Mouse (Mus musculus) forebrain, embryonic 10.5 days (tissue): Measurements from ENCODE around the gene Pbxip1. TPM values are rescaled to one million over a fixed set of nuclear protein-coding genes. Genes with fewer than 3 reads are reported as not detected.

Experiments
- DNase-seq: peaks from one replicate; pipeline ENCODE4 v3.0.0-alpha.2; 2017; ENCODE audit warnings: low spot score; ENCODE audit errors: extremely low spot score
- H3K27ac ChIP-seq: fragments of 300-500 bp; sonication (generic); 2 replicates; pipeline ENCODE4 v1.5.1; 2016; ENCODE audit warnings: mild to moderate bottlenecking
- H3K27me3 ChIP-seq: fragments of 300-500 bp; sonication (generic); 2 replicates; pipeline ENCODE4 v1.6.1; 2016; ENCODE audit warnings: mild to moderate bottlenecking; ENCODE audit not compliant: poor library complexity, severe bottlenecking
- H3K36me3 ChIP-seq: fragments of 300-500 bp; sonication (generic); replicated peaks from 2 replicates; pipeline ENCODE4 v1.6.1; 2016; ENCODE audit warnings: mild to moderate bottlenecking, moderate library complexity
- H3K4me1 ChIP-seq: fragments of 300-500 bp; sonication (generic); 2 replicates; pipeline ENCODE4 v1.6.1; 2016
- H3K4me3 ChIP-seq: fragments of 300-500 bp; sonication (generic); 2 replicates; pipeline ENCODE4 v1.5.1; 2016; ENCODE audit warnings: mild to moderate bottlenecking, moderate library complexity
- H3K9me3 ChIP-seq: fragments of 300-500 bp; sonication (generic); 2 replicates; pipeline ENCODE4 v1.6.1; 2016; ENCODE audit warnings: mild to moderate bottlenecking, moderate library complexity
- WGBS: fragments of 180-500 bp; shearing (Covaris S2); methylation state at CpG from one replicate; pipeline ENCODE4 v1.1.7; 2016; 5-methylcytosine and 5-hydroxymethylcytosine counted together
- polyA plus RNA-seq: library from polyadenylated mRNA; unstranded; fragments of >200 nt; fragmentation: Nextera tagmentation; extraction: Ambion mirVana; gene quantifications from 2 replicates; pipeline ENCODE4 v1.2.1, GENCODE M21; 2016

The Pbxip1 gene
- polyA plus RNA-seq, 1 experiment from 2014 or later, result 16.4 TPM

DNA sequence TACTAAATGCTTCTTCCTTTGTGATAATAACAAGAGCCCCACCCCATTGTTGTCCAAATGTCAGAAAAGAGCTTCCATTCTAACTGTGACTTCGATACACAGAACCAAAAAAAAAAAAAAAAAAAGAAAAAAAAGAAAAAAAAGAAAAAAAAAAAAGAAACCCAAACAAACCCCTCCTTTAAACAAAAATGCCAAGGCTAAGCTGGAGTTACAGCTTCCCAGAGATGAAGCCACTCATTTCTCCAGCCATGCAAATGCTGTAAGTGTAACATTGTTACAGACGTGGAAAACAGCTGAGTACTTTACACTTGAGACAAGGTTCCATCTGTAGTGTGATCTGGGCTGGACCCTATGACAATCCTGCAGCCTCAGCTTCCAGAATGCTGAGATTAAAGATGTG is 19.4 kb upstream of the Pbxip1 start:
- no peaks in the 10 kb centered on the region for H3K27me3 ChIP-seq
- WGBS, result 37% methylated on average over 2 of the region's 2 CpGs
- peaks cover 48% of the 10 kb centered on the region for H3K4me1 ChIP-seq
- H3K36me3 ChIP-seq, result peaks cover 41% of the 10 kb centered on the region
- H3K9me3 ChIP-seq, result no peaks in the 10 kb centered on the region
- peak overlapping the region; percentile 93 for H3K27ac ChIP-seq
- peak overlapping the region; percentile 71 for H3K4me3 ChIP-seq
- DNase-seq, result no peak

GRCm38 (mm10) chr3:89417840-89418169 is 18.7 kb upstream of the Pbxip1 start:
- Histone ChIP-seq H3K4me1 (peaks cover 52% of the 10 kb centered on the region), H3K9me3 (no peaks in the 10 kb centered on the region), H3K4me3 (peak overlapping the region; percentile 71), H3K27ac (peak overlapping the region; percentile 93), H3K27me3 (no peaks in the 10 kb centered on the region), H3K36me3 (peaks cover 40% of the 10 kb centered on the region)
- DNase-seq, result no peak
- WGBS, result under 1% methylated on average over 20 of the region's 20 CpGs

- Histone ChIP-seq H3K36me3 (peaks cover 40% of the 10 kb centered on the region), H3K27me3 (no peaks in the 10 kb centered on the region), H3K27ac (peak within 1 kb of the TSS; percentile 93), H3K4me3 (peak within 1 kb of the TSS; percentile 71), H3K4me1 (peaks cover 57% of the 10 kb centered on the region), H3K9me3 (no peaks in the 10 kb centered on the region)
- peak; percentile 97 for DNase-seq
- WGBS, result under 1% methylated on average over 39 of the region's 39 CpGs
Observed at GRCm38 (mm10) chr3:89418170-89418860, 18.2 kb upstream of the Pbxip1 start, which contains the start of the genes Cks1b and Shc1. Cks1b (minus strand) TSS chr3:89418383. Shc1 (plus strand) TSS chr3:89418443.

GRCm38 (mm10) chr3:89418861-89419250 is 17.6 kb upstream of the Pbxip1 start:
- Histone ChIP-seq H3K4me3 (peak overlapping the region; percentile 71), H3K27ac (peak overlapping the region; percentile 93), H3K4me1 (peaks cover 61% of the 10 kb centered on the region), H3K9me3 (no peaks in the 10 kb centered on the region), H3K36me3 (peaks cover 41% of the 10 kb centered on the region), H3K27me3 (no peaks in the 10 kb centered on the region)
- peak; percentile 85 for DNase-seq
- WGBS, result under 1% methylated on average over 16 of the region's 16 CpGs

DNA sequence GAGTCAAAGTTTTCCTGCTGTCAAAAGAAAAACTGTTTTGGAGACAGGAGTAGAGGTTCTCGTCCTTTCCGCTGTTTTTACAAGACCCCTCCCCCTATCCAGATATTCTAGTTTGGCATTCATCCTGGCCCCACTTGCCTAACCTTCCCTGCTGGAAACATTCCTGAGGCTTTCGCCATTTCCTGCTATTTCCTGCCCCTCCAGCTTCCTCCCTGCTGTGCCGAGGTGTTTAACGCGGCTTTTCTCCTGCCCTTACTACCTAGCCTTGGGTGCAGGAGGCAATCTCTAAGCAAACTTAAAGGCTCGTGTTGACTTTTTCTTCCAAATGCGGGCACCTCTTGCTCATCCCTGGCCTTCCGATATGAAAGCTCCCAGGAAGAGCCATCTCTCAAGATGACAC is 16.9 kb upstream of the Pbxip1 start:
- peaks cover 61% of the 10 kb centered on the region for H3K4me1 ChIP-seq
- peak overlapping the region; percentile 93 for H3K27ac ChIP-seq

DNA sequence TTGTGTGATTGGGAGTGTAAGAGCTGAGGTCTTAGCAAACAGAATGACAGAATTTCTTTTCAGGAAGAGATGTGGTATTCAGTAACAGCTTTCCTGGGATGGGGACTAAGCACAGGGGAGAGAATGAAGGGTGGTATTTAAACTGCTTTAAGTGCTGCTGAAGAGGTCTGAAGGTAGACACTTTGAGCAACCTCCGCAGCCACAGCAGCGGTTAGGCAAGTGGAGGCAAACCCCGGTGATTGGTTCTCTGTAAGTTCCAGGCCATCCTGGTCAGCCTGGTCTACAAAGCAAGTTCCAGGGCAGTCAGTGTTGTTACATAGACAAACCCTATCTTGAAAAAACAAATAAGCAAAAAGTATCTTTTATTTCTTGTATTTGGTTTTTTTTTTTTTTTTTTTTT is 16.5 kb upstream of the Pbxip1 start:
- H3K27me3 ChIP-seq, result no peaks in the 10 kb centered on the region

More for the DNA sequence above, 16.9 kb upstream of the Pbxip1 start:
- Histone ChIP-seq H3K27me3 (no peaks in the 10 kb centered on the region), H3K9me3 (no peaks in the 10 kb centered on the region), H3K4me3 (peak overlapping the region; percentile 71), H3K36me3 (peaks cover 41% of the 10 kb centered on the region)
- 4% methylated on average over 9 of the region's 9 CpGs for WGBS
- peak; percentile 27 for DNase-seq

DNA sequence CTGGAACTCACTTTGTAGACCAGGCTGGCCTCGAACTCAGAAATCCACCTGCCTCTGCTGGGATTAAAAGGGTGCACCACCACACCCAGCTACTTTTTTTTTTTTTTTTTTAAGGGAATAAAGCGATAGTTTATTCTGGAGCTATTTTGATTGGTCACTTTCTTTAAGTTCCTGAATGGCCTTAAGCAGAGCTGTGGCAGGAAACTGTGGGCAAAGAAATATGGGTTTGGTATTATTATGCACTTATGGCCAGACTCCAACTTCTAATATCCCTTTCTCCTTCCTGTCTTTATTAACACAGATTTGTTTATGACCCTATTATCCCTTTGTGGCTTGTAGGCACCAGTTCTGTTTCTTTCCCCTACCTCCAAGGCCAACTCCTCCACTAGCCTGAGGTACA is 16.1 kb upstream of the Pbxip1 start:
- Histone ChIP-seq H3K4me1 (peaks cover 61% of the 10 kb centered on the region), H3K9me3 (no peaks in the 10 kb centered on the region), H3K27ac (peak overlapping the region; percentile 86), H3K4me3 (peak overlapping the region; percentile 52), H3K27me3 (no peaks in the 10 kb centered on the region), H3K36me3 (peaks cover 40% of the 10 kb centered on the region)
- no peak for DNase-seq
- WGBS, result 61% methylated on average over 2 of the region's 2 CpGs

More for the DNA sequence above, 16.5 kb upstream of the Pbxip1 start:
- DNase-seq, result no peak
- peaks cover 41% of the 10 kb centered on the region for H3K36me3 ChIP-seq
- H3K27ac ChIP-seq, result peak overlapping the region; percentile 93
- peaks cover 61% of the 10 kb centered on the region for H3K4me1 ChIP-seq
- 31% methylated on average over 3 of the region's 3 CpGs for WGBS
- no peaks in the 10 kb centered on the region for H3K9me3 ChIP-seq
- peak overlapping the region; percentile 71 for H3K4me3 ChIP-seq

- H3K4me1 ChIP-seq, result peaks cover 59% of the 10 kb centered on the region
- peaks cover 38% of the 10 kb centered on the region for H3K36me3 ChIP-seq
- whole genome bisulfite sequencing, result 2% methylated on average over 11 of the region's 11 CpGs
- peak; percentile 73 for DNase-seq
- no peaks in the 10 kb centered on the region for H3K27me3 ChIP-seq
- peak overlapping the region; percentile 86 for H3K27ac ChIP-seq
- peak overlapping the region; percentile 52 for H3K4me3 ChIP-seq
- no peaks in the 10 kb centered on the region for H3K9me3 ChIP-seq
Observed at GRCm38 (mm10) chr3:89421002-89421774, 15.3 kb upstream of the Pbxip1 start.

DNA sequence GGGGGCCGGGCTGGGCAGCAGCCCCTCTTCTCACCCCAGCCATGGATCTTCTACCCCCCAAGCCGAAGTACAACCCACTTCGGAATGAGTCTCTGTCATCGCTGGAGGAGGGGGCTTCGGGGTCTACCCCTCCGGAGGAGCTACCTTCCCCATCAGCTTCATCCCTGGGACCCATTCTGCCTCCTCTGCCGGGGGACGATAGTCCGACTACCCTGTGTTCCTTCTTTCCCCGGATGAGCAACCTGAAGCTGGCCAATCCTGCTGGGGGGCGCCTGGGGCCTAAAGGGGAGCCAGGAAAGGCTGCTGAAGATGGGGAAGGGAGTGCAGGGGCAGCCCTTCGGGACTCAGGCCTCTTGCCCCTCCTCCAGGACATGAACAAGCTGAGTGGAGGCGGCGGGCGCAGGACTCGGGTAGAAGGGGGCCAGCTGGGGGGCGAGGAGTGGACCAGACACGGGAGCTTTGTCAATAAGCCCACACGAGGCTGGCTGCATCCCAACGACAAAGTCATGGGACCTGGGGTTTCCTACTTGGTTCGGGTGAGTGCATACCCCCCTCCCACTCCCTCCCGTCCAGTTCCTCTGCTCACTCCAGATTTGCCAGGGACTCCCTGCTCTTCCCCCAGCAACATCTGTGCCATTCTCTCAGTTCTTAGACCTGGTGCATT is 14.6 kb upstream of the Pbxip1 start:
- WGBS, result 5% methylated on average over 22 of the region's 22 CpGs
- Histone ChIP-seq H3K27me3 (no peaks in the 10 kb centered on the region), H3K27ac (peak overlapping the region; percentile 86), H3K4me1 (peaks cover 52% of the 10 kb centered on the region), H3K36me3 (peaks cover 40% of the 10 kb centered on the region), H3K9me3 (no peaks in the 10 kb centered on the region), H3K4me3 (peak overlapping the region; percentile 52)
- DNase-seq, result no peak

DNA sequence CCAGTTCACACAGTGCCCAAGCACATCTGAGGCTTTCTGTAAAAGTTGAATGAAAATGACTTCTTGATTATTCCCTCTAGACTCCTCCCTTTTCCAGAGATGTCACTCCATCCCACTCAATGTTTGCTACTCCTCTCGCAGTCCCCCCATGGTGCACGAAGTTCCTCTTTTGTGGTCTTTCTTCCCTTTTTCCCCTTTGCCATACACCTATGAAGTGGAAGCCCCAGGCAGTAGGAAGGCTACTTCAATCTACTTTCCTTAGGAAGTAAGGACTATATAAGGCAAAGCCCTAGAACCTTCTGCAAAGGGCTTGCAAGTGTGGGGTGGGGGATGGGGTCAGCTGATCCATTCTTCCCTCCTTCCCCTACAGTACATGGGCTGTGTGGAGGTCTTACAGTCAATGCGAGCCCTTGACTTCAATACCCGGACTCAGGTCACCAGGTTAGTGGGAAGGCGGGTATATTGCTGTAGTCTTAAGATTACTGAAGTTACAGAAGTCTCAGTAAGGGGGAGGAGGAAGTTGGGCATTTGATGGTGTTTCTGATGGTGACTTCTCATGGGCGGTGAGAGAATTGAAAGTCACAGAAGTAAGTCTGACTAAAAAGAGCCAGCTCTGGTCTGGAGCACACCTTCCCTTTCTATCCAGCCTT is 13.8 kb upstream of the Pbxip1 start:
- WGBS, result 80% methylated on average over 6 of the region's 6 CpGs
- H3K27ac ChIP-seq, result peak overlapping the region; percentile 86
- no peaks in the 10 kb centered on the region for H3K9me3 ChIP-seq
- H3K36me3 ChIP-seq, result peaks cover 47% of the 10 kb centered on the region
- H3K27me3 ChIP-seq, result no peaks in the 10 kb centered on the region
- H3K4me1 ChIP-seq, result peaks cover 46% of the 10 kb centered on the region
- H3K4me3 ChIP-seq, result peak overlapping the region; percentile 52
- DNase-seq, result no peak

DNA sequence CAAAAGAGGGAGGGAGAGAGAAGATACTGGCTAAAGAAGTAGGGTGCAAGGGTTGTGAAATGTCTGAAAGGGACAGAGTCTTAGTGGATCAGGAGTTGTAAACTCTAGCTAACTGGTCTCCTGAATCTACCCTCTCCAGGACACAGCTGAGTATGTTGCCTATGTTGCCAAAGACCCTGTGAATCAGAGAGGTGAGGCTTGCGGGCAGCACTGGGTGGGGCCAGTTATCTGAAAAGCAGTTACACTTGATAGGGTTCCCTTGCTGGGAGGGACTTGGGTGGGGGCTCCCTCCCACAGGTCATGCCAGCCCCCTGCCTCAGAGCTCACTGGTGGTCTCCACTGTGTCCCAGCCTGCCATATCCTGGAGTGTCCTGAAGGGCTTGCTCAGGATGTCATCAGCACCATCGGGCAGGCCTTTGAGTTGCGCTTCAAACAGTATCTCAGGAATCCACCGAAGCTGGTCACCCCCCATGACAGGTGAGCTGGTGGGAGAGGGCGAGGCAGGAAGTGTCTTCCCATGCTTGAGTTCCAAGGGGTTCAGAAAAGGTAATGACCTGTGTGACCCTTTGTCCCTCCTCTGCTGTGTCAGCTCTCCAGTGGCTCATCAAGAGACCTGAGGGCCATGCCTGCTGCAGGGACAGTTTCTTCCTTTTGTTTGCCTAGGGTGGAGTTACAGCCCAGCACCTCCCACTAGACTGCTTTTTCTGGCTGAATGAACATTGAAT is 11.9 kb upstream of the Pbxip1 start:
- WGBS, result 95% methylated on average over 5 of the region's 5 CpGs
- Histone ChIP-seq H3K27ac (no peak overlapping the region), H3K4me3 (no peak overlapping the region), H3K27me3 (no peaks in the 10 kb centered on the region), H3K36me3 (peaks cover 53% of the 10 kb centered on the region), H3K4me1 (peaks cover 41% of the 10 kb centered on the region), H3K9me3 (no peaks in the 10 kb centered on the region)
- no peak for DNase-seq

- Histone ChIP-seq H3K27ac (no peak overlapping the region), H3K36me3 (peaks cover 53% of the 10 kb centered on the region), H3K4me1 (peaks cover 41% of the 10 kb centered on the region), H3K9me3 (no peaks in the 10 kb centered on the region), H3K4me3 (no peak overlapping the region), H3K27me3 (no peaks in the 10 kb centered on the region)
- DNase-seq, result no peak
- WGBS, result 87% methylated on average over 5 of the region's 5 CpGs
Observed at GRCm38 (mm10) chr3:89425141-89425525, 11.4 kb upstream of the Pbxip1 start.
